Mouse (Mus musculus) E14TG2a.4 (cell line): ENCODE measurements around the gene S100b.

ENCODE experiments used
- CTCF ChIP-seq: conservative IDR thresholded peaks from 2 replicates; pipeline ENCODE4 v1.5.1; 2014; ENCODE audit warnings: low read length
- NANOG ChIP-seq: IDR thresholded peaks from 2 replicates; pipeline ENCODE4 v1.6.1; 2014; ENCODE audit warnings: borderline replicate concordance, low read length, mixed read lengths
- POU5F1 ChIP-seq: IDR thresholded peaks from 2 replicates; pipeline ENCODE4 v1.6.1; 2014; ENCODE audit warnings: low read length, borderline replicate concordance

GRCm38 (mm10) chr10:76260358-76261059 lies 6.9 kb downstream of the S100b start:
- peak; percentile 31 for TF ChIP-seq CTCF
- no peak for TF ChIP-seq NANOG
- no peak for TF ChIP-seq POU5F1
